Mouse (Mus musculus): ENCODE data around the gene Gpx8. TPM values are rescaled to one million over a fixed set of nuclear protein-coding genes. Genes with fewer than 3 reads are reported as not detected.

Gene Gpx8
- polyA plus RNA-seq, 1 experiment from 2014 or later: 91.0 TPM

MicroRNAs encoded within 50 kb of the gene (microRNA counts, 519-probe panel; counts per million panel counts)
- microRNA mmu-miR-449a (1,904 counts per million, percentile 38 among the panel's probes with 10 or more counts), microRNA mmu-miR-449b (982 counts per million, percentile 3 among the panel's probes with 10 or more counts), microRNA mmu-miR-449c (35.7 counts per million)

Small RNA genes lying within 50 kb of the gene (microRNA-seq; reads per million reads assigned to microRNA genes)
- gene Mir449a (88.8 reads per million, percentile 46 among the genes with 10 or more reads in this experiment), gene Mir449b (not detected), gene Mir449c (not detected)

Other genes with a start within 250 kb of the Gpx8 start
- gene Plpp1, start 245.6 kb downstream of the Gpx8 start, polyA plus RNA-seq (2015; fragmentation: Nextera tagmentation; extraction: Ambion mirVana): 94.5 and 97.3 TPM in 2 replicates
- 48.1 and 51.5 TPM in 2 replicates for gene Mtrex, start 119.0 kb downstream of the Gpx8 start, polyA plus RNA-seq (2015; fragmentation: Nextera tagmentation; extraction: Ambion mirVana)
- 8.7 and 10.2 TPM in 2 replicates for gene Dhx29, start 119.0 kb downstream of the Gpx8 start, polyA plus RNA-seq (2015; fragmentation: Nextera tagmentation; extraction: Ambion mirVana)
- 0.13 and 0.32 TPM in 2 replicates for gene Ccno, start 58.6 kb downstream of the Gpx8 start, polyA plus RNA-seq (2015; fragmentation: Nextera tagmentation; extraction: Ambion mirVana)
- gene Mcidas, start 52.6 kb downstream of the Gpx8 start, polyA plus RNA-seq (2015; fragmentation: Nextera tagmentation; extraction: Ambion mirVana): 0.05 TPM in 1 of 2 replicates, not detected in the other
- gene Cdc20b, start 11.3 kb downstream of the Gpx8 start, polyA plus RNA-seq (2015; fragmentation: Nextera tagmentation; extraction: Ambion mirVana): not detected in 2 replicates
- gene Gzma, start 54.6 kb upstream of the Gpx8 start, polyA plus RNA-seq (2015; fragmentation: Nextera tagmentation; extraction: Ambion mirVana): 3.9 and 4.1 TPM in 2 replicates
- gene Esm1, start 163.2 kb upstream of the Gpx8 start, polyA plus RNA-seq (2015; fragmentation: Nextera tagmentation; extraction: Ambion mirVana): 3.6 and 4.8 TPM in 2 replicates
- not detected in 2 replicates for gene Gzmk, start 179.5 kb upstream of the Gpx8 start, polyA plus RNA-seq (2015; fragmentation: Nextera tagmentation; extraction: Ambion mirVana)
- 1.8 and 2.0 TPM in 2 replicates for gene BC067074, start 246.7 kb upstream of the Gpx8 start, polyA plus RNA-seq (2015; fragmentation: Nextera tagmentation; extraction: Ambion mirVana)